Mouse (Mus musculus) erythroid progenitor cell, adult 5-6 weeks (primary cell): ENCODE measurements around the gene Gm9732. TPM values are rescaled to one million over a fixed set of nuclear protein-coding genes. Genes with fewer than 3 reads are reported as not detected.
"Not testable (repeated sequence)": the region's sequence is repeated elsewhere in the genome, so short reads cannot be mapped to it uniquely, and the experiment has no call there.

Source experiments
- ATAC-seq: replicated peaks from 2 replicates; pipeline ENCODE4 v1.8.0; 2016; ENCODE audit warnings: moderate number of reproducible peaks, mild to moderate bottlenecking, moderate TSS enrichment, inconsistent platforms; ENCODE audit not compliant: poor library complexity, low FRiP score, severe bottlenecking
- total RNA-seq, 2 experiments: library from RNA; stranded (forward) in 1 of 2; stranded (reverse) in 1 of 2; fragments of 150-400 nt in 1 of 2; fragments of 186-747, 209-891 nt in 1 of 2; gene quantifications; 2 replicates each; pipeline versions ENCODE4 v1.2.3 to v1.2.4; 2015 to 2017; ENCODE audit warnings: low replicate concordance in 2 of 2

The Gm9732 gene
- total RNA-seq, 2 experiments from 2014 or later: not detected

- ATAC-seq: not testable (repeated sequence)
Observed at GRCm38 (mm10) chr14:43347711-43348110, 72.9 kb downstream of the Gm9732 start, which contains the start of gene 1700001F09Rik. Gene 1700001F09Rik, minus strand, starts transcription at chr14:43347811.

DNA sequence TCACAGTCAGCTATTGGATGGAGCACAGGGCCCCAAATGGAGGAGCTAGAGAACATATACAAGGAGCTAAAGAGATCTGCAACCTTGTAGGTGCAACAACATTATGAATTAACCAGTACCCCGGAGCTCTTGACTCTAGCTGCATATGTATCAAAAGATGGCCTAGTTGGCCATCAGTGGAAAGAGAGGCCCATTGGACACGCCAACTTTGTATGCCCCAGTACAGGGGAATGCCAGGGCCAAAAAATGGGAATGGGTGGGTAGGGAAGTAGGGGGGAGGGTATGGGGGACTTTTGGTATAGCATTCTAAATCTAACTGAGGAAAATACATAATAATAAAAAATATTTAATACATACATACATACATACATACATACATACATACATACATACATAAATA, 78.1 kb downstream of the Gm9732 start:
- ATAC-seq: not testable (repeated sequence)

Other genes starting within 250 kb of the Gm9732 start
- not detected in 2 replicates for gene Gm8094, start 198.4 kb upstream of the Gm9732 start, total RNA-seq (2015; ENCODE audit: low replicate concordance)
- gene Gm8094, start 198.4 kb upstream of the Gm9732 start, total RNA-seq (2017; ENCODE audit: low replicate concordance): not detected in 2 replicates
- not detected in 2 replicates for gene Gm8104, start 174.4 kb upstream of the Gm9732 start, total RNA-seq (2015; ENCODE audit: low replicate concordance)
- not detected in 2 replicates for gene Gm8104, start 174.4 kb upstream of the Gm9732 start, total RNA-seq (2017; ENCODE audit: low replicate concordance)
- not detected in 2 replicates for gene Gm7233, start 95.2 kb upstream of the Gm9732 start, total RNA-seq (2015; ENCODE audit: low replicate concordance)
- gene Gm7233, start 95.2 kb upstream of the Gm9732 start, total RNA-seq (2017; ENCODE audit: low replicate concordance): not detected in 2 replicates
- gene Gm8122, start 39.7 kb upstream of the Gm9732 start, total RNA-seq (2015; ENCODE audit: low replicate concordance): not detected in 2 replicates
- gene Gm8122, start 39.7 kb upstream of the Gm9732 start, total RNA-seq (2017; ENCODE audit: low replicate concordance): not detected in 2 replicates
- gene Gm8126, start 16.4 kb upstream of the Gm9732 start, total RNA-seq (2015; ENCODE audit: low replicate concordance): not detected in 2 replicates
- not detected in 2 replicates for gene Gm8126, start 16.4 kb upstream of the Gm9732 start, total RNA-seq (2017; ENCODE audit: low replicate concordance)
- not detected in 2 replicates for gene Gm8127, start 18.8 kb downstream of the Gm9732 start, total RNA-seq (2015; ENCODE audit: low replicate concordance)
- gene Gm8127, start 18.8 kb downstream of the Gm9732 start, total RNA-seq (2017; ENCODE audit: low replicate concordance): not detected in 2 replicates
- gene 1700001F09Rik, start 72.8 kb downstream of the Gm9732 start, total RNA-seq (2015; ENCODE audit: low replicate concordance): not detected in 2 replicates
- not detected in 2 replicates for gene 1700001F09Rik, start 72.8 kb downstream of the Gm9732 start, total RNA-seq (2017; ENCODE audit: low replicate concordance)
- not detected in 2 replicates for gene Gm8138, start 141.3 kb downstream of the Gm9732 start, total RNA-seq (2015; ENCODE audit: low replicate concordance)
- gene Gm8138, start 141.3 kb downstream of the Gm9732 start, total RNA-seq (2017; ENCODE audit: low replicate concordance): not detected in 2 replicates